Mouse (Mus musculus): ENCODE data around the gene Thsd4.

DNA sequence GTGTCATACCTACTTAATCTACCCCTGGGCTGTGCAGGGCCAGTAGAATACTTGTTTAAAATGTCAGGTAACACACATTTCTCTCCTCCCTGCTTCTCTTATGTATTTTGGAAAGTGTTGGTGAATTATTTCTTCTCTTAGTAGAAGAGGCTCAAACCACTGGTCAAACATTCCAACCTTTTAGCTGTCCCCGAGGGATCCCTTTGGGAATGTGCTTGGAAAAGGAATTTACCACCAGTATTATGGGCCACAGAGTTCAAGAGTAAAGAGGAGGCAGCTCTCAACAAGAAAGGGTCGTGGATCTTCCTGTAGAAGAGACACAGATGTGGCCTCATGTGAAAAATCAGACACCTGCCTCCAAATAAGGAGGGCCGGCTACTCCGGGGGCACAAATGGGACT lies 292.4 kb downstream of the Thsd4 start:
- TF ChIP-seq GATA1 (IDR thresholded peaks at IDR 0.05; ENCODE audit: borderline replicate concordance, low read length) (no peak), FLI1 (IDR thresholded peaks at IDR 0.05; ENCODE audit: low read length) (no peak)
